Mouse (Mus musculus): Measurements from ENCODE around the gene Spdye4c.

Gene Spdye4c

GRCm38 (mm10) chr2:128590909-128591308 is at the start of gene Spdye4c:
Gene Spdye4c, plus strand, starts transcription at chr2:128591209.
- DNase-seq (ENCODE audit: low read depth, low spot score): no peak

DNA sequence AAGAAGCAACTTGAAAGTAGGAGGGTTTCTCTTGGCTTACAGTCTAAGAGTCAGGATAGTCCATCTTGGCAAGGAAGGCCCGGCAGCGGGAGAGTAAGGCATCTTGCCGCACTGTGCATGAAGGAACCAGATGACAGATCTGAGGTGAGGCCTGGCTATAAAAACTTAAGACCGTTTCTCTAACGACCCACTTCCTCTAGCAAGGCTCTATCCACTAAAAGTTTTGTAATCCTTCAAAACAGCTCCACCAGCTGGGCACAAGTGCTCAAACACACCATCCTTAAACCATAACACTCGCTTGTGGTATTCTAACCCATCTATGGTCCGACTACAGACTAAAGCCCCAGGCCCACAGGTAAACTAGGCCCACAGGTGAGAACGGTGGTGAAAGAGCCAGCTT is 47.5 kb upstream of the Spdye4c start:
- no peak for DNase-seq (ENCODE audit: low read depth, low spot score)

- DNase-seq (ENCODE audit: low read depth, low spot score): peak; percentile 65
Measured at GRCm38 (mm10) chr2:128544421-128545137, 46.4 kb upstream of the Spdye4c start.

DNA sequence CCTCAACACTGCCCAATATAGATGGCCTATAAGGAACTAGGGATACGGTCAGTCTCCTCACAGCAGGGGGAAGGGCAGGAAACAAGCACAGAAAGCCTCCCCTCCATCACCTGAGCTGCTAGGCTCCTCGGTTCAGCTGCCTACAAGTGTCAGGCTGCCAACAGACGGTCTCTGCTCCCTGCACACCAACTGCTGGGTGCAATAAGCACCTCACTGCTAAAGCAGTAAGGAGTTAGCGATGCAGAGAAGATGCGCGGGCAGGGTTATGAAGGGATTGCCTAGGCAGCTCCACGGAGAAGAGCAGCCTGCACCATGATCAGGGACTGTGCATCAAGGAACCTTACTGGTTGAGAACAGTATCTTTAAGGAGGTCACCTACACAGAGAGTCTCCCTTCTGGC is 45.6 kb upstream of the Spdye4c start:
- no peak for DNase-seq (ENCODE audit: low read depth, low spot score)

GRCm38 (mm10) chr2:128547079-128547478 is 43.9 kb upstream of the Spdye4c start:
- no peak for DNase-seq (ENCODE audit: low read depth, low spot score)

DNA sequence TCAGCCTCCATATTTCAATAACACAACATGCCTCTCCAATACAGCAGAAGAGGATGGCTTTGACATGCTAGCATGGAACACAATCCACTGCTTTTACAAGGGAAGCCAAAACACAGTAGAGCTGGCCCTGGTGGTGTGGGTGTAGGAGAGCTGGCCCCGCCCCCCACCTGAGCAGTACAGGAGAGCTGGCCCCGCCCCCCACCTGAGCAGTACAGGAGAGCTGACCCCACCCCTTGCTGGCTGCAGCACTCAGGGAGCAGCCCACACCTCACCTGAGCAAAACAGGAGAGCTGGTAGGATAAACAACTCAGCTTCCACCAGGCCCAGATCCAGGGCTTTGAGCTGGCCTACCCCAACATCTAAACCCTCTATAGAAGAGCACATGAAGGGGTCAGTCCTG is 42.7 kb upstream of the Spdye4c start:
- no peak for DNase-seq (ENCODE audit: low read depth, low spot score)

- peak; percentile 60 for DNase-seq (ENCODE audit: low read depth, low spot score)
Measured at GRCm38 (mm10) chr2:128549561-128549960, 41.4 kb upstream of the Spdye4c start.

- peak; percentile 43 for DNase-seq (ENCODE audit: low read depth, low spot score)
Measured at GRCm38 (mm10) chr2:128549963-128550362, 41.0 kb upstream of the Spdye4c start.

- no peak for DNase-seq (ENCODE audit: low read depth, low spot score)
Measured at GRCm38 (mm10) chr2:128552080-128552791, 38.8 kb upstream of the Spdye4c start.

DNA sequence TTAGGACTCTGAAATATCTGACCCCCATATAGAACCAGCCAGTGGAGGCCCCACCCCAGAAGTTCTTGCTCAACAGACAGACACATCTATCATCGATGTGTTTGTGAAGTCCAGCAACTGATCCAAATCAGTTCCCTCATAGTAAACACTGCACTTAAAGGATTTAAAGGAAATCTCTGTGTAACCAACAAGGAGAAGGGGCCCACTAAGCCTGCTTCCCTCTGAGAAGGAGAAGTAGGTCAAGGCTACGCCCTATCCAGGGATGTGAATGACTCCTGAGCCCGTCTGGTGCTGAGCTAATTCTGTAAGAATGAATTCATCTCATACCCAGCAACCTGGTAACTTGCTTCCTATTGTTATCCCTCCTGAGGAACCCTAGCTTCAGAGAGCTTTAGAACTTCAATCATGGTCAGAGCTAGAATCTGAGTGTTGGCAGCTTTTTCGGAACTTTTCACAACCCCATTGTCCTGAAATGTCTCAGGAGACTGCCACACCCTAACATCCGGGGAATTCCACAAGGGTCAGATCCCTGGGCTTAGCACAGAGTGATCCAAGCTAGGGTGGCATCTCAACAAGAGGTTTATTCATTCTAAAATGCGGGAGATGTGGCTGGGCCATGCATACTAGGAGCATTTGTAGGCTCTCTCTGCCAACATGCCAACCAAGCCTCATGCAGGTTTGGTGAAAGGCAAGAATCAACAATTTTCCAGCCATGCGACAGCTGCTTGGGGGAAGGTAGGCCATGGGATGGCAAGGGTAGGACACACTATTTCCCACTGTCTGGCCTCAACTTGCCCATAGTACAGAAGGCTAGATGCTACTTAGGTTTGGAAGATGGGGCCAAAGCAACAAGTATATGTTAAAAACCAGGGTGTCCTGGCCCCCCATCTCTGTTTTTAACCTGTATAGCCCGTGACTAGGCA is 38.0 kb upstream of the Spdye4c start:
- DNase-seq (ENCODE audit: low read depth, low spot score): no peak

GRCm38 (mm10) chr2:128555082-128555481 is 35.9 kb upstream of the Spdye4c start:
- no peak for DNase-seq (ENCODE audit: low read depth, low spot score)

- no peak for DNase-seq (ENCODE audit: low read depth, low spot score)
Measured at GRCm38 (mm10) chr2:128564195-128564594, 26.8 kb upstream of the Spdye4c start.

DNA sequence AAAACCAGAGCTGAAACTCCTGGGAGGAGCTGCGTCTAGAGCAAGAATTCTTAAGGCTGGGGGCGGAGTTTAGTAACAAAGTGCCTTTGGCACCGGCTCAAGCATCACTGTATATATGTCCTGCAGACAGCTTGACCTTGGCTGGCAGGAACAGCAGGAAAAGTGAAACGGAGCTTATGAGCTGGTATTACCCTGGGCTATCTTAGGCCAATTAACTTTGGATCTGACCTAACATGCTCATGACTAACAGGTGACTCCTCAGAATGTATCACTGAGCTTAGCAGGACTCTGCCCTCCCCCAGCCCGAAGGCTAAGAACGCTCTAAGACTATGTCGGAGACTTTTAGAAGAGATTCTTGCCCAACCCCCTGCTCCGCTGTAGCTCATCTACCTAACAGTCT is 25.1 kb upstream of the Spdye4c start:
- no peak for DNase-seq (ENCODE audit: low read depth, low spot score)

GRCm38 (mm10) chr2:128566304-128567147 is 24.5 kb upstream of the Spdye4c start:
- DNase-seq (ENCODE audit: low read depth, low spot score): no peak

GRCm38 (mm10) chr2:128568018-128568417 is 23.0 kb upstream of the Spdye4c start:
- no peak for DNase-seq (ENCODE audit: low read depth, low spot score)

- no peak for DNase-seq (ENCODE audit: low read depth, low spot score)
Measured at GRCm38 (mm10) chr2:128568490-128568889, 22.5 kb upstream of the Spdye4c start.

DNA sequence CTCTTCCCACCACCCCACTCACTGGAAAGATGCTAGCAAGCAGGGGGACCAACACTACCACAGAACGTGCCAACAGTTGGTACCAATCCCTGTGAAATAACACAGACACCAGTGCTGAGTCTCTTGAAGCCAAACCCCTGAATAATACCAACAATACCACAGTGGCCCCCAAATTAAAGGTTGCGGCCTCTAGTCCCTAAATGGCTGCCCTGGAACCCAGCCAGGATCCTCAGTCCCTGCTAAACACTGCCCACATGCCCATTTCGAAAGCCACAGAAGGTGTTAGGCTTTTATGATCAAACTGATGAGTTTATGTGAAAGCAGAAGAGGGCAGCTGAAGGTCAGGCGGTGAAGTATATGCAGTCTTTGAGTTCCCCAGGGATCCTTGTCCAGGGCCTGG is 20.0 kb upstream of the Spdye4c start:
- no peak for DNase-seq (ENCODE audit: low read depth, low spot score)

GRCm38 (mm10) chr2:128572726-128573624 is 18.0 kb upstream of the Spdye4c start:
- DNase-seq (ENCODE audit: low read depth, low spot score): peak; percentile 87

DNA sequence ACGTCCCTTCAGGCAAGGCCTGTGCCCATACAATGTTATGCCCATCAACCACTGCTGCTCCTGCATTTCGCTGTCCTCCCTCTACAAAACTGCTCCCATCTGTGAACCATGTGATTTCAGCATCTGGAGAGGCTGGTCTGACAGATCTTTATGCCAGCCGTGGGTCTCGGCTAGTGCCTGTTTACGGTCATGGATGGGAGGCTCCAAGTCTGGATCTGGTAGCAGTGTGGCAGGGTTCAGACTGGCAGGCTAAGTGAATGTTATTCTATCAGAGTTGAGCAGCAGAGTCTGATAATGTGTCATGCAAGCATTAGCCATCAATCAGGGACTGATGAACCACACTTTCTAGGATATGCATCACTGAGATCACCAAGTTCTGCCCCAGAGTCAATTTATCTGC is 8.1 kb upstream of the Spdye4c start:
- no peak for DNase-seq (ENCODE audit: low read depth, low spot score)

GRCm38 (mm10) chr2:128592301-128592700 is 1.3 kb downstream of the Spdye4c start:
- DNase-seq (ENCODE audit: low read depth, low spot score): no peak
